Comparison of ENCODE assay signal across 20 mouse cellular contexts in the genomic region with DNA sequence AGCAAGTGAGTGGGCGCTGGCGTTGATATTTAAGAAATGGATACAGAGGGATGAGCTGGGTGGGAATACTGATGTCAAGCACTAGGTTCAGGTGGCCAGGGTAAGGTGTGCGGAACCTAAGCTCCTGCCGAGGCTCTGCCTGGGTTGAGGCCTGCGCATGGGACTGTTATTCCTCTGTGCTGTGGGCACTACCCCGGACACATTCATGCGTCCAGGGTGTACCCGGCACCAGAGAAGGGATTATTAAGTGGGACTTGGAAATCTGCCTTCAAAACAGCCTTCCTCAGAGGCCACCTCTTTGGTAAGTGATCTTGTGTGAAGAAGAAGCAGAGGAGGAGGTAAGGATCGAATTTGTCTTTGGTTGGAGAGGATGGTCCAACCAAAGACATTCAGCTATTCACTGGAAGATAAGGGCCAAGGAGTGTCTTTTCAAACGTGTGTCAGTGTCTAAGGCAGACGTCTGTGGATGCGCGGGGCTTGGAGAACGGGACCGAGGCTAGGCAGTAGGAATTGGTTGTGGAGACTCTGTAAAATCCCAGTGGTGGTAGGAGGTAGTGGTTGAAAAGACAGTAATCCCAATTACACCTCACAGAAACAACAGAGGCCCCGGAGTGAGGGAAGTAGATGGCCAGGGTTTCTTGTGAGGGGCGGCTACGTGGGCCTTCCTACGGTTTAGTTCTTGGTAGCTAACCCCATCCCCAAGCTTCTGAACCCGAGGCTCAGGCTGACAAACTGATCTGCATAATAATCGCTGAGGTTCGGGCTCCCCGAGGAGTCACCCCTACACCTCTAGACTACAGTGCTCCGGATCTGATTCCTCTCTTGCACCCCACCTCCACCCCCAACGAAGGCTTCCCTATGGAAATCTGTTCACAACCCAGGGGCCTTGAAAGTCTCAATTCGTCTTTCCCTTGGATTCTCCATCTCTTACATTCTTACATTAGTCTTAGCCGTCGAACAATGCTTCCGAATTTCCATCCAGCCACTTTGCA. TPM values are rescaled to one million over a fixed set of nuclear protein-coding genes. Genes with fewer than 3 reads are reported as not detected.
A peak's percentile ranks its signal among the peaks of the same experiment; 100 is the strongest.
DNase-seq lines count a peak whose midpoint lies in the region; ATAC-seq lines count a peak whose summit lies in the region.
"Had no signal": no experiment of that assay in that cellular context is flagged by ENCODE, and none has a peak within 500 bp of the region (broad histone marks: within the 10 kb centered on the region; RNA-seq: fewer than 3 reads in every experiment).

No protein-coding gene starts in this region.

- no peaks in the 10 kb centered on the region for H3K9me3 ChIP-seq in forebrain, embryonic 10.5 days
- H3K9me3 ChIP-seq in forebrain, embryonic 14.5 days (replicated peaks; ENCODE audit: control insufficient read depth, low read length) = no peaks in the 10 kb centered on the region
- H3K9me3 ChIP-seq in midbrain, embryonic 10.5 days (replicated peaks) = no peaks in the 10 kb centered on the region
- H3K9me3 ChIP-seq in midbrain, embryonic 16.5 days (replicated peaks; ENCODE audit: control insufficient read depth, low read length, poor library complexity, severe bottlenecking) = no peaks in the 10 kb centered on the region; the same call in 1 of the 2 replicates
- H3K9me3 ChIP-seq in embryonic facial prominence, embryonic 11.5 days (replicated peaks; ENCODE audit: control insufficient read depth, low read length) = no peaks in the 10 kb centered on the region
- H3K9me3 ChIP-seq in limb, embryonic 12.5 days = no peaks in the 10 kb centered on the region
- H3K9me3 ChIP-seq: heart, embryonic 13.5 days; hindbrain, embryonic 15.5 days; lung, embryonic 15.5 days had no signal

- intact Hi-C loops in left cerebral cortex, postnatal 14 days (cut with DNase I) = no loop called here

- H3K4me3 ChIP-seq in forebrain, embryonic 10.5 days = no peak overlapping the region
- H3K4me3 ChIP-seq in forebrain, embryonic 14.5 days (ENCODE audit: low read depth, low read length) = no peak overlapping the region
- H3K4me3 ChIP-seq in midbrain, embryonic 10.5 days = no peak overlapping the region
- H3K4me3 ChIP-seq in midbrain, embryonic 16.5 days (ENCODE audit: low read depth, low read length) = no peak overlapping the region
- H3K4me3 ChIP-seq in embryonic facial prominence, embryonic 11.5 days (ENCODE audit: low read depth, low read length) = 0 out of 2 replicates have a peak overlapping the region, but pooled peaks have one; percentile 7
- H3K4me3 ChIP-seq in limb, embryonic 12.5 days (replicated peaks) = peak overlapping the region; percentile 87
- H3K4me3 ChIP-seq: hindbrain, embryonic 15.5 days; lung, embryonic 15.5 days had no signal

- peak; percentile 40 for DNase-seq in forebrain, embryonic 10.5 days (ENCODE audit: extremely low spot score, low spot score)
- no peak for DNase-seq in forebrain, embryonic 14.5 days (ENCODE audit: low spot score)
- peak; percentile 48 for DNase-seq in midbrain, embryonic 10.5 days (ENCODE audit: low spot score)
- no peak for DNase-seq in embryonic facial prominence, embryonic 11.5 days (ENCODE audit: low spot score)
- DNase-seq in left cerebral cortex, postnatal 14 days (ENCODE audit: low spot score in 2 of 2) = no peak
- no peak for DNase-seq in cerebellum, adult 11-12 months
- DNase-seq: cerebellum, adult 11 months; cerebellum, postnatal 36 days; kidney, adult 9 months; right cerebral cortex, adult 18-20 months; spleen, adult 18-20 months had no signal

- no peak overlapping the region for H3K27ac ChIP-seq in forebrain, embryonic 10.5 days
- no peak overlapping the region for H3K27ac ChIP-seq in forebrain, embryonic 14.5 days (ENCODE audit: low read depth, low read length)
- no peak overlapping the region for H3K27ac ChIP-seq in midbrain, embryonic 10.5 days (replicated peaks)
- H3K27ac ChIP-seq in midbrain, embryonic 16.5 days (ENCODE audit: low read length) = no peak overlapping the region
- no peak overlapping the region for H3K27ac ChIP-seq in embryonic facial prominence, embryonic 11.5 days (replicated peaks; ENCODE audit: low read depth, low read length)
- peak overlapping the region; percentile 100 for H3K27ac ChIP-seq in limb, embryonic 12.5 days
- H3K27ac ChIP-seq: heart, embryonic 13.5 days; hindbrain, embryonic 15.5 days; lung, embryonic 15.5 days had no signal

- H3K9ac ChIP-seq in forebrain, embryonic 14.5 days (ENCODE audit: low read length) = no peak overlapping the region
- H3K9ac ChIP-seq in midbrain, embryonic 16.5 days (ENCODE audit: low read depth, low read length) = no peak overlapping the region
- H3K9ac ChIP-seq in embryonic facial prominence, embryonic 11.5 days (replicated peaks; ENCODE audit: low read length) = no peak overlapping the region
- peak overlapping the region; percentile 100 for H3K9ac ChIP-seq in limb, embryonic 12.5 days (replicated peaks)
- H3K9ac ChIP-seq: heart, embryonic 13.5 days; hindbrain, embryonic 15.5 days; lung, embryonic 15.5 days had no signal

- H3K4me1 ChIP-seq in forebrain, embryonic 10.5 days = peaks cover 29% of the 10 kb centered on the region
- H3K4me1 ChIP-seq in forebrain, embryonic 14.5 days (ENCODE audit: control insufficient read depth, insufficient read depth, low read length) = peaks cover 3% of the 10 kb centered on the region; the same call in 1 of the 2 replicates
- peaks cover 16% of the 10 kb centered on the region for H3K4me1 ChIP-seq in midbrain, embryonic 10.5 days
- peaks cover 6% of the 10 kb centered on the region; the same call in 1 of the 2 replicates for H3K4me1 ChIP-seq in midbrain, embryonic 16.5 days (ENCODE audit: control insufficient read depth, insufficient read depth, low read length)
- no peaks in the 10 kb centered on the region; the same call in 1 of the 2 replicates for H3K4me1 ChIP-seq in embryonic facial prominence, embryonic 11.5 days (ENCODE audit: control insufficient read depth, insufficient read depth, low read length)
- peaks cover 45% of the 10 kb centered on the region for H3K4me1 ChIP-seq in limb, embryonic 12.5 days (replicated peaks)

- peaks cover 100% of the 10 kb centered on the region for H3K27me3 ChIP-seq in forebrain, embryonic 10.5 days (ENCODE audit: poor library complexity, severe bottlenecking)
- H3K27me3 ChIP-seq in forebrain, embryonic 14.5 days (replicated peaks; ENCODE audit: control insufficient read depth, insufficient read depth, low read length) = peaks cover 93% of the 10 kb centered on the region
- H3K27me3 ChIP-seq in midbrain, embryonic 10.5 days (ENCODE audit: low read depth, poor library complexity, severe bottlenecking) = peaks cover 100% of the 10 kb centered on the region
- H3K27me3 ChIP-seq in midbrain, embryonic 16.5 days (ENCODE audit: control insufficient read depth, insufficient read depth, low read depth, low read length) = peaks cover 72% of the 10 kb centered on the region
- H3K27me3 ChIP-seq in embryonic facial prominence, embryonic 11.5 days (ENCODE audit: control insufficient read depth, insufficient read depth, low read length) = peaks cover 46% of the 10 kb centered on the region
- H3K27me3 ChIP-seq in limb, embryonic 12.5 days = no peaks in the 10 kb centered on the region

- no peaks in the 10 kb centered on the region for H3K36me3 ChIP-seq in forebrain, embryonic 10.5 days (replicated peaks)
- H3K36me3 ChIP-seq in forebrain, embryonic 14.5 days (ENCODE audit: control insufficient read depth, insufficient read depth, low read length) = no peaks in the 10 kb centered on the region
- H3K36me3 ChIP-seq in midbrain, embryonic 10.5 days = no peaks in the 10 kb centered on the region
- H3K36me3 ChIP-seq in midbrain, embryonic 16.5 days (ENCODE audit: control insufficient read depth, insufficient read depth, low read length) = no peaks in the 10 kb centered on the region
- no peaks in the 10 kb centered on the region for H3K36me3 ChIP-seq in embryonic facial prominence, embryonic 11.5 days (replicated peaks; ENCODE audit: control insufficient read depth, insufficient read depth, low read depth, low read length)
- peaks cover 15% of the 10 kb centered on the region for H3K36me3 ChIP-seq in limb, embryonic 12.5 days
- H3K36me3 ChIP-seq: heart, embryonic 13.5 days; hindbrain, embryonic 15.5 days; lung, embryonic 15.5 days had no signal

- H3K4me2 ChIP-seq in forebrain, embryonic 14.5 days (ENCODE audit: low read length) = no peak overlapping the region
- no peak overlapping the region for H3K4me2 ChIP-seq in midbrain, embryonic 16.5 days (ENCODE audit: low read length)
- H3K4me2 ChIP-seq in embryonic facial prominence, embryonic 11.5 days (ENCODE audit: low read depth, low read length) = no peak overlapping the region
- H3K4me2 ChIP-seq in limb, embryonic 12.5 days = peak overlapping the region; percentile 66
- H3K4me2 ChIP-seq: heart, embryonic 13.5 days; hindbrain, embryonic 15.5 days; lung, embryonic 15.5 days had no signal

- no peak for ATAC-seq in forebrain, embryonic 14.5 days
- ATAC-seq in midbrain, embryonic 16.5 days = no peak
- ATAC-seq in embryonic facial prominence, embryonic 11.5 days (replicated peaks; ENCODE audit: insufficient number of reproducible peaks, low FRiP score, low TSS enrichment, low read depth) = no peak
- ATAC-seq in limb, embryonic 12.5 days (ENCODE audit: insufficient number of reproducible peaks, insufficient read depth, low FRiP score, low TSS enrichment, low read depth) = no peak
- ATAC-seq: Patski had no signal

- 2% methylated on average over 29 of the region's 29 CpGs for WGBS in forebrain, embryonic 10.5 days
- WGBS in forebrain, embryonic 14.5 days = 2% methylated on average over 29 of the region's 29 CpGs
- 2% methylated on average over 29 of the region's 29 CpGs for WGBS in midbrain, embryonic 10.5 days
- 1% methylated on average over 29 of the region's 29 CpGs for WGBS in midbrain, embryonic 16.5 days
- WGBS in embryonic facial prominence, embryonic 11.5 days = 5% methylated on average over 29 of the region's 29 CpGs
- WGBS in limb, embryonic 12.5 days = 5% methylated on average over 29 of the region's 29 CpGs

RNA-seq across cellular contexts. Expression of a gene that starts 17.7 kb away (rescaled TPM):
- polyA plus RNA-seq in forebrain, embryonic 10.5 days (2016; fragmentation: Nextera tagmentation; extraction: Ambion mirVana) = 1.4 and 2.8 TPM in 2 replicates
- 0.24 and 0.59 TPM in 2 replicates for polyA plus RNA-seq in forebrain, embryonic 14.5 days (2014; fragmentation: Nextera tagmentation; extraction: Ambion mirVana)
- 1.2 TPM in 2 replicates for polyA plus RNA-seq in midbrain, embryonic 10.5 days (2016; fragmentation: Nextera tagmentation; extraction: Ambion mirVana)
- 0.45 and 0.68 TPM in 2 replicates for polyA plus RNA-seq in midbrain, embryonic 16.5 days (2015; fragmentation: Nextera tagmentation; extraction: Ambion mirVana)
- 7.1 and 8.3 TPM in 2 replicates for polyA plus RNA-seq in embryonic facial prominence, embryonic 11.5 days (2014; fragmentation: Nextera tagmentation; extraction: Ambion mirVana)
- 26.5 and 32.6 TPM in 2 replicates for polyA plus RNA-seq in limb, embryonic 12.5 days (2016; fragmentation: Nextera tagmentation; extraction: Ambion mirVana)
- 1 to 10 TPM; 1.4 to 1.5 TPM for total RNA-seq in left cerebral cortex, postnatal 14 days (2021)
- total RNA-seq: monocyte, adult 5-6 weeks; neutrophil, adult 5-6 weeks had no signal
- polyA plus RNA-seq: large intestine, adult 2 months had no signal

Comparison
In these comparisons a context has a peak if more than half of its experiments do, and no peak if none do; other contexts are left out.
1. DNase-seq: peak in forebrain, embryonic 10.5 days (single experiment) and midbrain, embryonic 10.5 days (single experiment); none in forebrain, embryonic 14.5 days (single experiment), embryonic facial prominence, embryonic 11.5 days (single experiment), left cerebral cortex, postnatal 14 days (0 of 2) and cerebellum, adult 11-12 months (single experiment).
2. H3K4me3 ChIP-seq: peak in embryonic facial prominence, embryonic 11.5 days (single experiment) and limb, embryonic 12.5 days (single experiment); none in forebrain, embryonic 10.5 days (single experiment), forebrain, embryonic 14.5 days (single experiment), midbrain, embryonic 10.5 days (single experiment) and midbrain, embryonic 16.5 days (single experiment).